Mouse (Mus musculus) CH12.LX (cell line): ENCODE results near the gene Gm12184.

Experiments used
- BHLHE40 ChIP-seq: IDR thresholded peaks from 2 replicates; pipeline ENCODE4 v1.6.1; 2011; ENCODE audit warnings: mild to moderate bottlenecking, low read depth, low read length, improper control_type of control experiment
- CTCF ChIP-seq, 2 experiments: IDR thresholded peaks in 1 of 2; conservative IDR thresholded peaks in 1 of 2; 2 replicates each; pipeline ENCODE4 v1.5.1; 2011 to 2012; ENCODE audit warnings: low read depth in 2 of 2, low read length in 2 of 2, improper control_type of control experiment in 1 of 2, inconsistent platforms in 1 of 2, mild to moderate bottlenecking in 1 of 2, moderate library complexity in 1 of 2
- E2F4 ChIP-seq: IDR thresholded peaks from 2 replicates; pipeline ENCODE4 v1.6.1; 2011; ENCODE audit warnings: low read depth, low read length, improper control_type of control experiment; ENCODE audit not compliant: insufficient replicate concordance
- HCFC1 ChIP-seq: IDR thresholded peaks from 2 replicates; pipeline ENCODE4 v1.6.1; 2012; ENCODE audit warnings: low read depth, mild to moderate bottlenecking, inconsistent platforms, low read length, improper control_type of control experiment
- IRF4 ChIP-seq: IDR thresholded peaks from 2 replicates; pipeline ENCODE4 v1.6.1; 2014; ENCODE audit warnings: low read depth, mild to moderate bottlenecking, inconsistent platforms, low read length, improper control_type of control experiment
- KAT2A ChIP-seq: IDR thresholded peaks from 2 replicates; pipeline ENCODE4 v1.6.1; 2012; ENCODE audit warnings: low read length, improper control_type of control experiment, inconsistent platforms; ENCODE audit not compliant: insufficient replicate concordance
- MAFK ChIP-seq: IDR thresholded peaks from 2 replicates; pipeline ENCODE4 v1.6.1; 2011; ENCODE audit warnings: low read length, improper control_type of control experiment; ENCODE audit not compliant: insufficient replicate concordance
- MYC ChIP-seq: IDR thresholded peaks from 2 replicates; pipeline ENCODE4 v1.6.1; 2011; ENCODE audit warnings: low read depth, mild to moderate bottlenecking, improper control_type of control experiment, low read length
- POLR2A ChIP-seq: IDR thresholded peaks from 2 replicates; pipeline ENCODE4 v1.6.1; 2011; ENCODE audit warnings: low read depth, mild to moderate bottlenecking, improper control_type of control experiment, low read length
- RCOR1 ChIP-seq: conservative IDR thresholded peaks from 2 replicates; pipeline ENCODE4 v1.6.1; 2012; ENCODE audit warnings: low read depth, mild to moderate bottlenecking, inconsistent platforms, low read length, improper control_type of control experiment
- SIN3A ChIP-seq: IDR thresholded peaks from 2 replicates; pipeline ENCODE4 v1.6.1; 2012; ENCODE audit warnings: low read length, improper control_type of control experiment, inconsistent platforms
- USF1 ChIP-seq: IDR thresholded peaks from 2 replicates; pipeline ENCODE4 v1.6.1; 2014; ENCODE audit warnings: low read depth, mild to moderate bottlenecking, inconsistent platforms, low read length, improper control_type of control experiment
- ZC3H11A ChIP-seq: IDR thresholded peaks from 2 replicates; pipeline ENCODE4 v1.6.1; 2012; ENCODE audit warnings: low read depth, mild to moderate bottlenecking, inconsistent platforms, low read length, improper control_type of control experiment

- TF ChIP-seq ZC3H11A (no peak), HCFC1 (no peak), E2F4 (no peak), CTCF (conservative IDR thresholded peaks at IDR 0.05 in 1 of 2, IDR thresholded peaks at IDR 0.05 in 1 of 2; ENCODE audit: low read depth in 2 of 2, low read length in 2 of 2) (no peak), MYC (no peak), RCOR1 (no peak), MAFK (no peak), USF1 (no peak), KAT2A (no peak), BHLHE40 (no peak), IRF4 (no peak), POLR2A (no peak), SIN3A (no peak)
Measured at GRCm38 (mm10) chr11:48793184-48793583, 33.3 kb downstream of the Gm12184 start.
